Mouse (Mus musculus) CH12.LX (cell line): ENCODE measurements around the gene Rnd1.

Experiments used
- CTCF ChIP-seq, 2 experiments: IDR thresholded peaks in 1 of 2; conservative IDR thresholded peaks in 1 of 2; 2 replicates each; pipeline ENCODE4 v1.5.1; 2011 to 2012; ENCODE audit warnings: low read depth in 2 of 2, low read length in 2 of 2, improper control_type of control experiment in 1 of 2, inconsistent platforms in 1 of 2, mild to moderate bottlenecking in 1 of 2, moderate library complexity in 1 of 2
- NRF1 ChIP-seq: IDR thresholded peaks from 2 replicates; pipeline ENCODE4 v1.6.1; 2014; ENCODE audit warnings: low read depth, mild to moderate bottlenecking, inconsistent platforms, low read length, improper control_type of control experiment, moderate library complexity
- RCOR1 ChIP-seq: conservative IDR thresholded peaks from 2 replicates; pipeline ENCODE4 v1.6.1; 2012; ENCODE audit warnings: low read depth, mild to moderate bottlenecking, inconsistent platforms, low read length, improper control_type of control experiment

- TF ChIP-seq NRF1 = no peak
- no peak for TF ChIP-seq RCOR1
- no peak for TF ChIP-seq CTCF (conservative IDR thresholded peaks at IDR 0.05 in 1 of 2, IDR thresholded peaks at IDR 0.05 in 1 of 2; ENCODE audit: low read depth in 2 of 2, low read length in 2 of 2)
Measured at GRCm38 (mm10) chr15:98632107-98632744, 45.0 kb downstream of the Rnd1 start.
